22 mouse cellular contexts compared by ENCODE assay signal in genomic region chr14:60846174-60846573, GRCm38 (mm10).
DNase-seq lines count a peak whose midpoint lies in the region; ATAC-seq lines count a peak whose summit lies in the region.
"Had no signal": no experiment of that assay in that cellular context is flagged by ENCODE, and none has a peak within 500 bp of the region (broad histone marks: within the 10 kb centered on the region; RNA-seq: fewer than 3 reads in every experiment).

No protein-coding gene starts in this region.

- 65% methylated on average over 5 of the region's 5 CpGs for WGBS in embryonic facial prominence, embryonic 13.5 days
- WGBS in embryonic facial prominence, embryonic 10.5 days, result 89% methylated on average over 5 of the region's 5 CpGs
- 86% methylated on average over 5 of the region's 5 CpGs for WGBS in heart, embryonic 10.5 days

- no peak overlapping the region for H3K4me3 ChIP-seq in embryonic facial prominence, embryonic 13.5 days
- no peak overlapping the region for H3K4me3 ChIP-seq in embryonic facial prominence, embryonic 10.5 days
- H3K4me3 ChIP-seq in heart, embryonic 10.5 days, result no peak overlapping the region
- H3K4me3 ChIP-seq: forebrain, embryonic 13.5 days; forebrain, embryonic 15.5 days had no signal

- H3K4me1 ChIP-seq in embryonic facial prominence, embryonic 13.5 days, result peaks cover 23% of the 10 kb centered on the region
- peaks cover 24% of the 10 kb centered on the region for H3K4me1 ChIP-seq in embryonic facial prominence, embryonic 10.5 days
- peaks cover 31% of the 10 kb centered on the region for H3K4me1 ChIP-seq in heart, embryonic 10.5 days
- H3K4me1 ChIP-seq: forebrain, embryonic 15.5 days had no signal

- no peak for DNase-seq in embryonic facial prominence, embryonic 10.5 days (ENCODE audit: low spot score)
- peak; percentile 38 for DNase-seq in heart, embryonic 10.5 days (ENCODE audit: low spot score)
- no peak for DNase-seq in heart, adult 8-10 months (ENCODE audit: low spot score)
- no peak for DNase-seq in frontal cortex, postnatal 14 days (ENCODE audit: low spot score in 2 of 2)
- DNase-seq: adrenal gland, adult 8-10 months; adrenal gland, postnatal 14 days; adrenal gland, postnatal 36 days; B cell, adult 2 months; cerebellum, adult 11-12 months; cerebellum, adult 2 months; cerebellum, adult 9-10 months; cerebellum, postnatal 10 days; cerebellum, postnatal 25 days; forebrain, postnatal 0 days had no signal

- H3K9me3 ChIP-seq in embryonic facial prominence, embryonic 13.5 days, result no peaks in the 10 kb centered on the region
- no peaks in the 10 kb centered on the region for H3K9me3 ChIP-seq in embryonic facial prominence, embryonic 10.5 days
- no peaks in the 10 kb centered on the region for H3K9me3 ChIP-seq in heart, embryonic 10.5 days
- H3K9me3 ChIP-seq: forebrain, embryonic 13.5 days; forebrain, embryonic 15.5 days; G1E had no signal

- H3K9ac ChIP-seq in embryonic facial prominence, embryonic 13.5 days, result no peak overlapping the region
- H3K9ac ChIP-seq: forebrain, embryonic 13.5 days; forebrain, embryonic 15.5 days; forebrain, postnatal 0 days had no signal

- H3K36me3 ChIP-seq in embryonic facial prominence, embryonic 13.5 days, result peaks cover 32% of the 10 kb centered on the region
- H3K36me3 ChIP-seq in embryonic facial prominence, embryonic 10.5 days (replicated peaks), result peaks cover 40% of the 10 kb centered on the region
- peaks cover 21% of the 10 kb centered on the region for H3K36me3 ChIP-seq in heart, embryonic 10.5 days

- H3K4me2 ChIP-seq in embryonic facial prominence, embryonic 13.5 days, result no peak overlapping the region
- H3K4me2 ChIP-seq: forebrain, embryonic 13.5 days; forebrain, embryonic 15.5 days had no signal

- H3K27ac ChIP-seq in embryonic facial prominence, embryonic 13.5 days, result peak overlapping the region; percentile 35; the same call in 1 of the 2 replicates
- H3K27ac ChIP-seq in embryonic facial prominence, embryonic 10.5 days (replicated peaks), result no peak overlapping the region
- H3K27ac ChIP-seq in heart, embryonic 10.5 days, result no peak overlapping the region
- H3K27ac ChIP-seq: forebrain, embryonic 13.5 days; forebrain, embryonic 15.5 days had no signal

- peak; percentile 10; the same call in 1 of the 2 replicates for ATAC-seq in embryonic facial prominence, embryonic 13.5 days (ENCODE audit: insufficient number of reproducible peaks, insufficient read depth, low FRiP score, low TSS enrichment, low read depth)
- ATAC-seq: activated CD4-positive, CD25-positive, alpha-beta regulatory T cell, adult 4 months; CD4-positive, CD25-positive, alpha-beta regulatory T cell, adult 4 months; forebrain, embryonic 13.5 days; forebrain, embryonic 15.5 days; forebrain, postnatal 0 days; Patski had no signal

- no peaks in the 10 kb centered on the region for H3K27me3 ChIP-seq in embryonic facial prominence, embryonic 13.5 days
- no peaks in the 10 kb centered on the region; the same call in 1 of the 2 replicates for H3K27me3 ChIP-seq in embryonic facial prominence, embryonic 10.5 days (replicated peaks; ENCODE audit: low read depth, poor library complexity, severe bottlenecking)
- peaks cover 25% of the 10 kb centered on the region for H3K27me3 ChIP-seq in heart, embryonic 10.5 days (ENCODE audit: insufficient read depth, poor library complexity, severe bottlenecking)
- H3K27me3 ChIP-seq: CH12.LX; forebrain, embryonic 13.5 days; forebrain, embryonic 15.5 days; Patski had no signal
